Mouse (Mus musculus) adrenal gland, postnatal 4 days (tissue): ENCODE measurements around the gene Serac1. TPM values are rescaled to one million over a fixed set of nuclear protein-coding genes. Genes with fewer than 3 reads are reported as not detected.
"Not testable (repeated sequence)": the region's sequence is repeated elsewhere in the genome, so short reads cannot be mapped to it uniquely, and the experiment has no call there.

ENCODE experiments used
- DNase-seq, 2 experiments: peaks; one replicate each; pipeline ENCODE4 v3.0.0; 2021 to 2022; ENCODE audit warnings: low spot score in 2 of 2, mixed read lengths in 2 of 2
- total RNA-seq, 2 experiments: library from RNA; stranded (reverse); gene quantifications; 2 replicates each; pipeline ENCODE4 v1.2.3; 2021

Gene Serac1
- total RNA-seq, 2 experiments from 2014 or later: 7.7 to 8.7 TPM

GRCm38 (mm10) chr17:6067613-6068012, 11.9 kb downstream of the Serac1 start:
- DNase-seq: no peak

- DNase-seq: no peak
Observed at GRCm38 (mm10) chr17:6066021-6066420, 13.5 kb downstream of the Serac1 start.

GRCm38 (mm10) chr17:6063532-6063931, 16.0 kb downstream of the Serac1 start:
- DNase-seq: no peak

GRCm38 (mm10) chr17:6062793-6063192, 16.7 kb downstream of the Serac1 start:
- no peak for DNase-seq

GRCm38 (mm10) chr17:6054934-6055355, 24.6 kb downstream of the Serac1 start:
- DNase-seq: peak in 1 of 2 experiments; percentile 39

- no peak for DNase-seq
Observed at GRCm38 (mm10) chr17:6052801-6053200, 26.7 kb downstream of the Serac1 start.

GRCm38 (mm10) chr17:6037507-6037906, 42.0 kb downstream of the Serac1 start:
- no peak for DNase-seq

- DNase-seq: no peak
Observed at GRCm38 (mm10) chr17:6036872-6037271, 42.7 kb downstream of the Serac1 start.

GRCm38 (mm10) chr17:6036458-6036857, 43.1 kb downstream of the Serac1 start:
- no peak for DNase-seq

- DNase-seq: no peak
Observed at GRCm38 (mm10) chr17:6035661-6036060, 43.9 kb downstream of the Serac1 start.

GRCm38 (mm10) chr17:6025831-6026230, 53.7 kb downstream of the Serac1 start:
- no peak for DNase-seq

- DNase-seq: not testable (repeated sequence)
Observed at GRCm38 (mm10) chr17:6021374-6021789, 58.2 kb downstream of the Serac1 start.

GRCm38 (mm10) chr17:6020636-6021035, 58.9 kb downstream of the Serac1 start:
- DNase-seq: no peak

GRCm38 (mm10) chr17:6019776-6020175, 59.8 kb downstream of the Serac1 start:
- no peak for DNase-seq

GRCm38 (mm10) chr17:6018348-6018747, 61.2 kb downstream of the Serac1 start:
- no peak for DNase-seq

GRCm38 (mm10) chr17:6017268-6017667, 62.3 kb downstream of the Serac1 start:
- no peak for DNase-seq

- no peak for DNase-seq
Observed at GRCm38 (mm10) chr17:6016213-6016780, 63.2 kb downstream of the Serac1 start.

- DNase-seq: no peak
Observed at GRCm38 (mm10) chr17:6014985-6015384, 64.6 kb downstream of the Serac1 start.

GRCm38 (mm10) chr17:6013079-6013478, 66.5 kb downstream of the Serac1 start:
- no peak for DNase-seq

- no peak for DNase-seq
Observed at GRCm38 (mm10) chr17:6009606-6010005, 69.9 kb downstream of the Serac1 start.

GRCm38 (mm10) chr17:6008590-6008989, 71.0 kb downstream of the Serac1 start:
- no peak for DNase-seq

GRCm38 (mm10) chr17:6007902-6008301, 71.6 kb downstream of the Serac1 start:
- no peak for DNase-seq

GRCm38 (mm10) chr17:6007101-6007780, 72.3 kb downstream of the Serac1 start:
- no peak for DNase-seq
